Mouse (Mus musculus): ENCODE data around the gene Dock9.

- no peak for TF ChIP-seq CTCF (IDR thresholded peaks at IDR 0.05; ENCODE audit: control insufficient read depth, insufficient read depth, insufficient read length)
- TF ChIP-seq USF1 (IDR thresholded peaks at IDR 0.05; ENCODE audit: low read depth), result no peak
- no peak for TF ChIP-seq MYOD1 (IDR thresholded peaks at IDR 0.05; ENCODE audit: control insufficient read depth, insufficient read length, low read depth)
- no peak for TF ChIP-seq MYOG (IDR thresholded peaks at IDR 0.05; ENCODE audit: control insufficient read depth, extremely low read depth, insufficient read length)
- no peak for TF ChIP-seq MAX (IDR thresholded peaks at IDR 0.05)
- TF ChIP-seq FOSL1 (IDR thresholded peaks at IDR 0.05; ENCODE audit: insufficient read depth, low read length, poor library complexity, severe bottlenecking), result no peak
- no peak for TF ChIP-seq CEBPB (IDR thresholded peaks at IDR 0.05; ENCODE audit: low read depth)
Observed at GRCm38 (mm10) chr14:121527883-121528282, 269.8 kb downstream of the Dock9 start.

Measured in C2C12 (cell line).